15 mouse cellular contexts compared by ENCODE assay signal in genomic region chr6:72297825-72298224, GRCm38 (mm10). TPM values are rescaled to one million over a fixed set of nuclear protein-coding genes. Genes with fewer than 3 reads are reported as not detected.
DNase-seq lines count a peak whose midpoint lies in the region.
"Had no signal": no experiment of that assay in that cellular context is flagged by ENCODE, and none has a peak within 500 bp of the region (broad histone marks: within the 10 kb centered on the region; RNA-seq: fewer than 3 reads in every experiment).

No protein-coding gene starts in this region.

- DNase-seq in cerebellum, postnatal 14 days: peak; percentile 39 to 41
- DNase-seq in cerebellum, postnatal 36 days: no peak
- peak; percentile 66 for DNase-seq in 3T3-L1 (ENCODE audit: low read depth, low spot score)
- peak; percentile 28 for DNase-seq in Muller cell, postnatal 12 days (ENCODE audit: inconsistent ontology term)
- peak; percentile 43 for DNase-seq in fibroblast of lung, adult 2 months (ENCODE audit: low read depth)
- no peak for DNase-seq in thymus, adult 18-20 months
- DNase-seq in layer of hippocampus, postnatal 25 days (ENCODE audit: extremely low spot score in 1 of 2, low spot score in 1 of 2): no peak
- DNase-seq: adrenal gland, postnatal 10 days; cerebellum, adult 11-12 months; cerebellum, postnatal 25 days; gastrocnemius, postnatal 10 days; heart, adult 2 months; kidney, adult 18-20 months had no signal

RNA-seq across cellular contexts. Expression of gene Sftpb, which starts 6.6 kb away (rescaled TPM):
- total RNA-seq in layer of hippocampus, postnatal 25 days (2021): not detected
- total RNA-seq: adrenal gland, postnatal 4 days; CH12.LX; gastrocnemius, postnatal 10 days; heart, adult 2 months had no signal

RNA-seq across cellular contexts. Expression of gene Usp39, which starts 47.2 kb away (rescaled TPM):
- 10 to 100 TPM; 31.4 to 36.4 TPM for total RNA-seq in layer of hippocampus, postnatal 25 days (2021)

RNA-seq across cellular contexts. Expression of gene 0610030E20Rik, which starts 49.3 kb away (rescaled TPM):
- total RNA-seq in layer of hippocampus, postnatal 25 days (2021): 10 to 100 TPM; 13.1 to 15.8 TPM

RNA-seq across cellular contexts. Expression of gene Tmem150a, which starts 57.4 kb away (rescaled TPM):
- total RNA-seq in layer of hippocampus, postnatal 25 days (2021): 10 to 100 TPM in 1 of 2 experiments, 1 to 10 TPM in 1; 8.5 to 11.9 TPM

Comparison
In these comparisons a context has a peak if more than half of its experiments do, and no peak if none do; other contexts are left out.
1. DNase-seq: peak in cerebellum, postnatal 14 days (2 of 2), 3T3-L1 (single experiment), Muller cell, postnatal 12 days (single experiment) and fibroblast of lung, adult 2 months (single experiment); none in cerebellum, postnatal 36 days (0 of 2), thymus, adult 18-20 months (0 of 2) and layer of hippocampus, postnatal 25 days (0 of 2).